Mouse (Mus musculus) ES-E14 (cell line): Measurements from ENCODE around the gene Antxr1.

Experiments
- MAFK ChIP-seq: IDR thresholded peaks from 2 replicates; pipeline ENCODE4 v1.6.1; 2014; ENCODE audit warnings: mild to moderate bottlenecking, low read depth, low read length, inconsistent platforms; ENCODE audit not compliant: insufficient read depth
- ZC3H11A ChIP-seq: IDR thresholded peaks from 2 replicates; pipeline ENCODE4 v1.6.1; 2012; ENCODE audit warnings: low read depth, mild to moderate bottlenecking, inconsistent platforms, low read length, borderline replicate concordance

- no peak for TF ChIP-seq ZC3H11A
- no peak for TF ChIP-seq MAFK
Observed at GRCm38 (mm10) chr6:87262666-87263065, 73.0 kb downstream of the Antxr1 start.
